Mouse (Mus musculus) heart, embryonic 15.5 days (tissue): ENCODE measurements around the gene Fkbp7. TPM values are rescaled to one million over a fixed set of nuclear protein-coding genes. Genes with fewer than 3 reads are reported as not detected.
"Not testable (repeated sequence)": the region's sequence is repeated elsewhere in the genome, so short reads cannot be mapped to it uniquely, and the experiment has no call there.

ENCODE experiments used
- ATAC-seq: fragments of 200-750 bp; cut with Nextera tagmentation; replicated peaks from 2 replicates; pipeline ENCODE4 v1.8.0; 2017; ENCODE audit warnings: low read depth, moderate TSS enrichment; ENCODE audit not compliant: insufficient number of reproducible peaks, insufficient read depth, low FRiP score
- H3K27ac ChIP-seq: fragments of 300-500 bp; sonication (generic); 2 replicates; pipeline ENCODE4 v1.5.1; 2015; ENCODE audit warnings: mild to moderate bottlenecking, inconsistent platforms
- H3K27me3 ChIP-seq: fragments of 300-500 bp; sonication (generic); 2 replicates; pipeline ENCODE4 v1.6.1; 2015; ENCODE audit warnings: inconsistent platforms
- H3K36me3 ChIP-seq: fragments of 300-500 bp; sonication (generic); 2 replicates; pipeline ENCODE4 v1.6.1; 2015; ENCODE audit warnings: mild to moderate bottlenecking, inconsistent platforms
- H3K4me1 ChIP-seq: fragments of 300-500 bp; sonication (generic); replicated peaks from 2 replicates; pipeline ENCODE4 v1.6.1; 2015; ENCODE audit warnings: inconsistent platforms
- H3K4me2 ChIP-seq: fragments of 300-500 bp; sonication (generic); 2 replicates; pipeline ENCODE4 v1.6.1; 2015; ENCODE audit warnings: inconsistent platforms, mild to moderate bottlenecking, moderate library complexity
- H3K4me3 ChIP-seq: fragments of 300-500 bp; sonication (generic); 2 replicates; pipeline ENCODE4 v1.5.1; 2015; ENCODE audit warnings: mild to moderate bottlenecking, inconsistent platforms
- H3K9ac ChIP-seq: fragments of 300-500 bp; sonication (generic); 2 replicates; pipeline ENCODE4 v1.6.1; 2015; ENCODE audit warnings: mild to moderate bottlenecking, inconsistent platforms
- H3K9me3 ChIP-seq: fragments of 300-500 bp; sonication (generic); replicated peaks from 2 replicates; pipeline ENCODE4 v1.6.1; 2016; ENCODE audit warnings: inconsistent platforms
- WGBS: fragments of 180-500 bp; shearing (Covaris S2); methylation state at CpG from one replicate; pipeline ENCODE4 v1.1.7; 2015; ENCODE audit warnings: mixed read lengths; 5-methylcytosine and 5-hydroxymethylcytosine counted together
- polyA plus RNA-seq: library from polyadenylated mRNA; unstranded; fragments of >200 nt; fragmentation: Nextera tagmentation; extraction: Ambion mirVana; gene quantifications from 2 replicates; pipeline ENCODE4 v1.2.1, GENCODE M21; 2015

Fkbp7 gene
- polyA plus RNA-seq, 1 experiment from 2014 or later: 66.1 TPM

DNA sequence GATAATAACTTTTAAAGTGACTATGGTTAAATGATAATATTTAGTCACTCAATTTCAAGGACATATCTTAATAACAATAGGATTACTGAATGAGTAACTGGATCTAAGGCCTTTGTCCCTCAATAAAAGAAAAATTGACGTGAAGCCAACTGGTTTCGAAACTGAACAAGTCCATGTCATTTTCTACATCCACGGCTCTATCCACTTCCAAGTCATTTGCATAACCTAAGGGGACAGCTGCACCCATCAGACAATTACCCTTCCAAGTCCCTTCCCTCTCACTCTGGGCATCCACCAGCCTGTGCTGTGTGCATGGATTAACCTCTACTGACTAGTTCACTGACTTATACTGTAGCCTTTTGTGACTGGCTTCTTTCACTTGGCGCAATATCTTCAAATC lies 41.3 kb downstream of the Fkbp7 start:
- H3K27me3 ChIP-seq: no peaks in the 10 kb centered on the region
- peaks cover 83% of the 10 kb centered on the region for H3K36me3 ChIP-seq
- H3K4me2 ChIP-seq: no peak overlapping the region
- H3K27ac ChIP-seq: no peak overlapping the region
- no peak overlapping the region for H3K4me3 ChIP-seq
- 92% methylated on average over 4 of the region's 4 CpGs for WGBS
- no peaks in the 10 kb centered on the region for H3K4me1 ChIP-seq
- no peaks in the 10 kb centered on the region for H3K9me3 ChIP-seq
- no peak for ATAC-seq
- H3K9ac ChIP-seq: no peak overlapping the region

DNA sequence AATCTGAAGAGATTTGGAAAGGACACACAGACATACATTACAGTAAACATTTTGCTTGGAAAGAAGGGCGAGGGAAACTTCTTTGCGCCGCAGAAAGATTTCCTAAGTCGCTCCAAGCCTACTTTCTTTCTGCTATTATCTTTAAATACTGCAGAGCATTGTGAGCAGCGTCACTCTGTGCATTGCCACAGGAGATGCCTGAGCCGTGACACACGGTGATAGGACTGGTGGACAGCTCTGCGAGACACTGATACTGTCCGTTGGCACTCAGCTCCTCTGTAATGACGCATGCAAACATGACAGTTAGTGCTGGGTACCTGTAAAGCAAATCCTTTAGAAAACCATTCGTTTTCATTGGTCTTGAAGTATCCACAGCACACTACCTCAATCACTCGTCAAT lies 42.6 kb downstream of the Fkbp7 start:
- Histone ChIP-seq H3K27me3 (no peaks in the 10 kb centered on the region), H3K27ac (no peak overlapping the region), H3K9me3 (0 out of 2 replicates have a peak, but pooled peaks cover 8% of the 10 kb centered on the region), H3K4me2 (no peak overlapping the region), H3K36me3 (peaks cover 83% of the 10 kb centered on the region), H3K4me1 (no peaks in the 10 kb centered on the region), H3K9ac (no peak overlapping the region), H3K4me3 (no peak overlapping the region)
- ATAC-seq: no peak
- WGBS: 77% methylated on average over 12 of the region's 12 CpGs

DNA sequence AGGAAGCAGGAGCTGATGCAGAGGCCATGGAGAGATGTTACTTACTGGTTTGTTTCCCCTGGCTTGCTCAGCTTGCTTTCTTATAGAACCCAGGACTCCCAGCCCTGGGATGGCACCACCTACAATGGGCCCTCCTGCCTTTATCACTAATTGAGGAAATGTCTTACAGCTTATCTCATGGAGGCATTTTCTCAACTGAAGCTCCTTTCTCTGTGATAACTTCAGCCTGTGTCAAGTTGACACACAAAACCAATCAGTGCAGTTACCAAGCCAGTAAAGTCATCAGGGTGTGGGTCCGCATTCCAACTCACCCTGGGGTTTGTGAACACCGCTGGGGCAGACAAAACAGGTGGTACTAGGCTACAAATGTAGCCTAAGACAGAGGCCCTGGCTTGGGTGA lies 50.6 kb downstream of the Fkbp7 start:
- H3K4me2 ChIP-seq, H3K9ac ChIP-seq, H3K9me3 ChIP-seq, H3K27me3 ChIP-seq, H3K4me3 ChIP-seq, H3K27ac ChIP-seq, H3K4me1 ChIP-seq, ATAC-seq: not testable (repeated sequence)
- 82% methylated on average over 2 of the region's 2 CpGs for WGBS
- peaks cover 44% of the 10 kb centered on the region for H3K36me3 ChIP-seq

DNA sequence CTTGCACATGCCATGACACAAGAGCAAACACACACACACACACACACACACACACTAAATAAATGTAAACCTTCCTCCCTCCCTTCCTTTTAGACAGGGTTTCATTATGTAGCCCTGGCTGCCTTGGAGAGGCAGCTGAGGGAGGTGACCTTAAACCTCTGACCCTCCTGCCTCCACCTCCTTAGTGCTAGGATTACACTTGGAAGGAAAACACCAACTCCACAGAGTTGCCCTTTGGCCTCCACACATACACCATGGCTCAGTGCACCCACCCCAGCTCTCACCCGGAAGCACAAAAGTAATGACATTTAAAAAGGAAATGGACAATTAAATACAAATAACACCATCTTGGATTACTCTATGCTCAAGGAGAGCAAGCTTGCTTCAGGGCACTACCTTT lies 51.2 kb downstream of the Fkbp7 start:
- Histone ChIP-seq H3K27me3 (no peaks in the 10 kb centered on the region), H3K4me1 (no peaks in the 10 kb centered on the region), H3K27ac (no peak overlapping the region), H3K4me2 (no peak overlapping the region), H3K36me3 (peaks cover 38% of the 10 kb centered on the region), H3K4me3 (no peak overlapping the region), H3K9ac (no peak overlapping the region), H3K9me3 (0 out of 2 replicates have a peak, but pooled peaks cover 8% of the 10 kb centered on the region)
- 68% methylated on average over 1 of the region's 1 CpGs for WGBS
- ATAC-seq: no peak

DNA sequence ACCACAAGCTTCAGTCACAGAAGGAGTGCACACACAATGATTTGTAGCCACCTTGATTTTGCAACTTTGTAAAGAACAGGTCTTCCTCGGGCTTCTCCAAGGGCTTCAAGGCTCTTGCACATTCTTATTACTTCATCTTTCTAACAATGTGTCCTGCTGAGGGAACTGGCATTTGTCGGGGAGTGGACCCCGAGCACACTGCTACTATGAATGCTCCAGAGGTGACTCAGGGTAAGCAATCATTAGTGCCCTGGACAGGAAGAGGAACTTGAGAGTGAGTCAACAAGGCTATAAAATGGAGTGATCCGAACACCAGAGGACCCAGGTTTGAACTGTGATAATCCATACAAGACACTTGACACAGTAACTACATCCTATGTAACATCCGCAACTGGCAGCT lies 52.7 kb downstream of the Fkbp7 start:
- no peak overlapping the region for H3K4me3 ChIP-seq
- ATAC-seq: no peak
- H3K4me1 ChIP-seq: no peaks in the 10 kb centered on the region
- H3K9ac ChIP-seq: no peak overlapping the region
- H3K27ac ChIP-seq: no peak overlapping the region
- no peaks in the 10 kb centered on the region for H3K27me3 ChIP-seq
- 78% methylated on average over 5 of the region's 5 CpGs for WGBS
- H3K36me3 ChIP-seq: peaks cover 23% of the 10 kb centered on the region
- H3K9me3 ChIP-seq: no peaks in the 10 kb centered on the region
- H3K4me2 ChIP-seq: no peak overlapping the region

DNA sequence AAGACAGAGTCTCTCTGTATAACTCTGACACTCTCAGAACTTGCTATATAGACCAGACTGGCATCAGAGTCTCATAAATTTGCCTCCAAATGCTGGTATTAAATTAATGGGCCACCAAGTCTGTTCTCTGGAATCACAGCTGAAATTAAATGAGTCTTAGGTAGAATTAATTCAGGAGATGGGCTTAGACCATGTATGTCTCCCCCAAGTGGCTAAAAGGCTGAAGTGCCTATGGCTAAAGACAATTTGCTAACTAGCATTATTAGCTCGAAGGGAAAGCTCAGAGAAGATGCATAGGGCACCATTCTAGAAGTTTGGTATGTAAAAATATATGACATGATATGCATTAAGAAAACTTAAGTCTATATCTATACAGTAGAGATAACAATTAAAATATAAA lies 54.8 kb downstream of the Fkbp7 start:
- H3K4me3 ChIP-seq: no peak overlapping the region
- H3K4me2 ChIP-seq: no peak overlapping the region
- no peaks in the 10 kb centered on the region for H3K27me3 ChIP-seq
- no peak overlapping the region for H3K9ac ChIP-seq
- H3K27ac ChIP-seq: no peak overlapping the region
- H3K4me1 ChIP-seq: no peaks in the 10 kb centered on the region
- H3K36me3 ChIP-seq: peaks cover 5% of the 10 kb centered on the region; the same call in 1 of the 2 replicates
- H3K9me3 ChIP-seq: no peaks in the 10 kb centered on the region
- no peak for ATAC-seq
- WGBS: 43% methylated on average over 1 of the region's 1 CpGs

Other genes starting within 250 kb of the Fkbp7 start
- gene Prkra, start 25.1 kb downstream of the Fkbp7 start, polyA plus RNA-seq: 32.1 and 32.5 TPM in 2 replicates
- gene Pjvk, start 24.6 kb downstream of the Fkbp7 start, polyA plus RNA-seq: not detected in 2 replicates
- gene Plekha3, start 2.2 kb upstream of the Fkbp7 start, polyA plus RNA-seq: 8.7 and 9.2 TPM in 2 replicates